Mouse (Mus musculus) monocyte, adult 5-6 weeks (primary cell): Measurements from ENCODE around the gene Tnn. TPM values are rescaled to one million over a fixed set of nuclear protein-coding genes. Genes with fewer than 3 reads are reported as not detected.

Source experiments
- ATAC-seq: fragments of 153-309, 156-312 bp; replicated peaks from 2 replicates; pipeline ENCODE4 v1.8.0; 2017; ENCODE audit warnings: mild to moderate bottlenecking; ENCODE audit not compliant: low TSS enrichment, insufficient number of reproducible peaks, severe bottlenecking, poor library complexity, low FRiP score
- total RNA-seq: library from RNA; stranded (forward); fragments of 200-1000, 200-491, 200-594 nt; gene quantifications from 3 replicates; pipeline ENCODE4 v1.2.3, GENCODE M21; 2017

Tnn gene
- total RNA-seq, 1 experiment from 2014 or later = not detected

- ATAC-seq = 0 out of 2 replicates have a peak, but pooled peaks have one; percentile 14
Measured at GRCm38 (mm10) chr1:160047481-160047931, 105.9 kb downstream of the Tnn start.

- ATAC-seq = no peak
Measured at GRCm38 (mm10) chr1:160046786-160047185, 106.6 kb downstream of the Tnn start.

GRCm38 (mm10) chr1:160045971-160046370, 107.4 kb downstream of the Tnn start:
- no peak for ATAC-seq

GRCm38 (mm10) chr1:160045056-160045715, 108.2 kb downstream of the Tnn start:
- no peak for ATAC-seq

- ATAC-seq = peak; percentile 87
Measured at GRCm38 (mm10) chr1:160044237-160045021, 109.0 kb downstream of the Tnn start, which contains the start of gene 4930523C07Rik. 4930523C07Rik (plus strand) TSS chr1:160044382.

GRCm38 (mm10) chr1:160043271-160043975, 110.0 kb downstream of the Tnn start:
- ATAC-seq = no peak

GRCm38 (mm10) chr1:160042351-160042750, 111.0 kb downstream of the Tnn start:
- no peak for ATAC-seq

- ATAC-seq = no peak
Measured at GRCm38 (mm10) chr1:160041264-160041775, 112.1 kb downstream of the Tnn start.

GRCm38 (mm10) chr1:160039951-160040645, 113.3 kb downstream of the Tnn start:
- no peak for ATAC-seq

GRCm38 (mm10) chr1:160036996-160037521, 116.3 kb downstream of the Tnn start:
- no peak for ATAC-seq

GRCm38 (mm10) chr1:160035561-160035960, 117.8 kb downstream of the Tnn start:
- ATAC-seq = no peak

Other genes starting within 250 kb of the Tnn start
- 80.4 to 126 TPM (median 107 TPM) in 3 replicates for gene 4930523C07Rik, start 109.2 kb downstream of the Tnn start, total RNA-seq
- gene Mrps14, start 41.6 kb upstream of the Tnn start, total RNA-seq = 38.5 to 89.8 TPM (median 78.3 TPM) in 3 replicates
- gene Cacybp, start 59.3 kb upstream of the Tnn start, total RNA-seq = 79.7 to 95.6 TPM (median 94.3 TPM) in 3 replicates